Mouse (Mus musculus) intestine, embryonic 16.5 days (tissue): ENCODE measurements at regions not wholly inside any gene's neighbourhood (a gene's known extent, or its start where the extent isn't known, plus 50 kb on each side); places are given as distances from the start of the nearest gene placed in this dataset.

ENCODE experiments used
- ATAC-seq: fragments of 200-750 bp; cut with Nextera tagmentation; 2 replicates; pipeline ENCODE4 v1.8.0; 2017; ENCODE audit warnings: moderate TSS enrichment, moderate library complexity
- H3K27ac ChIP-seq: fragments of 300-500 bp; sonication (generic); 2 replicates; pipeline ENCODE4 v1.5.1; 2014; ENCODE audit warnings: mild to moderate bottlenecking, low read length
- H3K27me3 ChIP-seq: fragments of 300-500 bp; sonication (generic); replicated peaks from 2 replicates; pipeline ENCODE4 v1.6.1; 2014; ENCODE audit warnings: low read length, control low read depth, mixed read lengths; ENCODE audit not compliant: control insufficient read depth, insufficient read depth
- H3K36me3 ChIP-seq: fragments of 300-500 bp; sonication (generic); 2 replicates; pipeline ENCODE4 v1.6.1; 2014; ENCODE audit warnings: low read length, control low read depth; ENCODE audit not compliant: control insufficient read depth, insufficient read depth
- H3K4me1 ChIP-seq: fragments of 300-500 bp; sonication (generic); 2 replicates; pipeline ENCODE4 v1.6.1; 2014; ENCODE audit warnings: low read length, control low read depth, mixed read lengths; ENCODE audit not compliant: control insufficient read depth, insufficient read depth
- H3K4me2 ChIP-seq: fragments of 300-500 bp; sonication (generic); 2 replicates; pipeline ENCODE4 v1.6.1; 2014; ENCODE audit warnings: low read depth, low read length, control low read depth
- H3K4me3 ChIP-seq: fragments of 300-500 bp; sonication (generic); 2 replicates; pipeline ENCODE4 v1.5.1; 2014; ENCODE audit warnings: mild to moderate bottlenecking, low read length
- H3K9ac ChIP-seq: fragments of 300-500 bp; sonication (generic); 2 replicates; pipeline ENCODE4 v1.6.1; 2014; ENCODE audit warnings: low read depth, low read length
- H3K9me3 ChIP-seq: fragments of 300-500 bp; sonication (generic); 2 replicates; pipeline ENCODE4 v1.6.1; 2016; ENCODE audit warnings: low read length, control low read depth; ENCODE audit not compliant: control insufficient read depth
- WGBS: fragments of 180-500 bp; shearing (Covaris S2); extraction: QIAGEN DNeasy Blood & Tissue Kit; methylation state at CpG from one replicate; pipeline ENCODE4 v1.1.7; 2014; 5-methylcytosine and 5-hydroxymethylcytosine counted together

DNA sequence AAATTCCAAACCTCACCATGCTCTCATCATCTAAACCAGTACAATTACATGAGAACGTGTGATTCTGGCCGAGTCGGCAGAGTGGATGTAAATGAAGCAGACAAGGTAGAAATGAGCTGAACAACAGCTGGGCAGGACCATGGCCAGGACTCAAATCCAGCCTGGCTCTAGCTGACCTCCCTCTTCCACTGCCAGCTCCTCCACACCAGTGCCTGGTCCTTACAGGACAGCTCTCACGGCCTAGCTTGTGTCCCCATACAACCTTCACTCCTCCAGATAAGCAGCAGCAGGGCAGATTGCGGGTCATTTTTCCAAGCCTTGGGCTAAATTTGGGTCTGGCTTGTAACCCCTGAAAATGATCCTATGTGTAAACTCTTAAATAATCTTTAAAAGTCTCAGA is 182.4 kb downstream of the Mylk4 start:
- Histone ChIP-seq H3K9ac (no peak overlapping the region), H3K36me3 (no peaks in the 10 kb centered on the region), H3K27ac (no peak overlapping the region), H3K27me3 (no peaks in the 10 kb centered on the region), H3K4me1 (no peaks in the 10 kb centered on the region), H3K9me3 (no peaks in the 10 kb centered on the region), H3K4me3 (no peak overlapping the region), H3K4me2 (no peak overlapping the region)
- no peak for ATAC-seq
- WGBS: 80% methylated on average over 5 of the region's 5 CpGs

DNA sequence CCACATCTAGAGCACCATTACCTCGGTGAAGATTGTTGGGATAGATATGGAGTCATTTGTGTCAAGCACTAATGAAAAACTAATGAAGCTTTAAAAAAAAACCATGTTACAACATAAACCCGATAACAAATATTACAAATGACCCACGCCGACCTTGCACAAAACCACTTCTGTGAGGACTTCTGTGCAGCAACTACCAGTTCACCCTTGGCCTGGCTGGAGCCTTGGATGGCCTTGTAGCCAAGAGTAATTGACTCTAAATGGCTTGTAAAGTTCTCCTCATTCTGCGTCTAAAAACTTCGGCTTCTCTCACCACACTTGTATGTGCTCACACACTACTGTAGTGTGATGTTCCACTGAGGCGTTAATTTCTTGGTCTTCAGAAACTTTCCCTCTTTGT is 190.1 kb downstream of the Mylk4 start:
- Histone ChIP-seq H3K9me3 (no peaks in the 10 kb centered on the region), H3K27me3 (no peaks in the 10 kb centered on the region), H3K27ac (no peak overlapping the region), H3K36me3 (no peaks in the 10 kb centered on the region), H3K9ac (no peak overlapping the region), H3K4me1 (no peaks in the 10 kb centered on the region), H3K4me3 (no peak overlapping the region), H3K4me2 (no peak overlapping the region)
- no peak for ATAC-seq
- 92% methylated on average over 7 of the region's 7 CpGs for WGBS

DNA sequence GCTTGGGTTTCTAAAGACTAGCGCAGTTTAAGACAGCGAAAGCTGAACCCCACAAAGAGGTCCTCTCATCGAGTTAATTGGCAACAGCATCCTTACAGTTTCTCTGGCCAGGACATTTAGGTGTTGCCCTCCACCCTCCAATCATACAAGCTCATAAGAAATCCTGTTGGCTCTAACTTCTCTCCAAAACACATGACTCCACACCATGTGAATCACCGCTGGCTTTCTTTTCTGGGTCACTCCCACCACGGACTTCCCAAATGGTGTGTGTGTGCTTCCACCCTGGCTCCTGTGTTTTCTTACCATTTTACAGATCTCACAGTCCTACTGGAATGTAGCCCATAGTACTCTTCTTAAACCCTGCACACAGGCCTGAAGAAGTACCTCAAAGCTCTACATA is 190.6 kb downstream of the Mylk4 start:
- 94% methylated on average over 5 of the region's 5 CpGs for WGBS
- no peaks in the 10 kb centered on the region for H3K36me3 ChIP-seq
- H3K27ac ChIP-seq: no peak overlapping the region
- no peak overlapping the region for H3K4me3 ChIP-seq
- no peaks in the 10 kb centered on the region for H3K4me1 ChIP-seq
- no peaks in the 10 kb centered on the region for H3K27me3 ChIP-seq
- no peak overlapping the region for H3K4me2 ChIP-seq
- H3K9ac ChIP-seq: no peak overlapping the region
- H3K9me3 ChIP-seq: no peaks in the 10 kb centered on the region
- no peak for ATAC-seq

DNA sequence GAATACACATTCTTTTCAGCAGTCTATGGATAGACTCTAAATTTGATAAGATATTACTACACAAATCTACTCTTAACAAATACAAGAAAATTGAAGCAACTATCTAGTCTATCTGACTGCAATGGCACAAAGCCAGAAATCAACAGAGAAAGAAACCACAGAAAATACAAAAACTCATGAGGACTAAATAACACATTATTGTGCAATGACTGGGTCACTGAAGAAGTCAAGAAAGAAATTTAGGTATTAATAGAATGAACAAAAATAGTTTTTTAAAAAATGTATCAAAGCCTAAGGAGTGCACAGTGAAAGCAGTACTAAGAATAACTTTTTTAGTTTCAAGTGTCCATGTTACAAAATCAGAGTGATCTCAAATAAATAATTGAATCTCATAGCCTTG is 202.2 kb downstream of the Mylk4 start:
- H3K9ac ChIP-seq: no peak overlapping the region
- no peak overlapping the region for H3K27ac ChIP-seq
- H3K4me1 ChIP-seq: no peaks in the 10 kb centered on the region
- no peak overlapping the region for H3K4me3 ChIP-seq
- no peaks in the 10 kb centered on the region for H3K27me3 ChIP-seq
- H3K36me3 ChIP-seq: no peaks in the 10 kb centered on the region
- ATAC-seq: no peak
- no peak overlapping the region for H3K4me2 ChIP-seq
- no peaks in the 10 kb centered on the region for H3K9me3 ChIP-seq

DNA sequence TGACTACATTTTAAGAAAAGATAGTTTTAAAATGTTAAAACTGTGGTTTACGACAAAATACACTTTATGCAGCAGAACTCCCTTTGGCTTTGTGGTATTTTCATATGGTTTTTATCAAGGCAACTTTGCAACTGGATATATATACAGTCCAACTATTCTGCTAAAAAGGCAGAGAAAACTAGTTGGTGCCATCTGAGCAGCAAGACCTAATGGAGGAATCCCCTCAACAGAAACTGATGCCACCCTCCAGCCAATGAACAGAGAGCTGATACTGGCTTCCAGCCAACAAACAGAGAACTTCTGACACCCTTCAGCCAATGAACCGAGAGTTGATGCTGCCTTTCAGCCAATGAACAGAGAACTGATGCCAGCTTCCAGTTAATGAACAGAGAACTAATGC is 215.9 kb downstream of the Mylk4 start:
- no peak overlapping the region for H3K4me2 ChIP-seq
- H3K4me1 ChIP-seq: no peaks in the 10 kb centered on the region
- no peak overlapping the region for H3K9ac ChIP-seq
- no peaks in the 10 kb centered on the region for H3K9me3 ChIP-seq
- no peaks in the 10 kb centered on the region for H3K36me3 ChIP-seq
- H3K4me3 ChIP-seq: no peak overlapping the region
- H3K27ac ChIP-seq: no peak overlapping the region
- H3K27me3 ChIP-seq: no peaks in the 10 kb centered on the region
- no peak for ATAC-seq
- 88% methylated on average over 2 of the region's 2 CpGs for WGBS

DNA sequence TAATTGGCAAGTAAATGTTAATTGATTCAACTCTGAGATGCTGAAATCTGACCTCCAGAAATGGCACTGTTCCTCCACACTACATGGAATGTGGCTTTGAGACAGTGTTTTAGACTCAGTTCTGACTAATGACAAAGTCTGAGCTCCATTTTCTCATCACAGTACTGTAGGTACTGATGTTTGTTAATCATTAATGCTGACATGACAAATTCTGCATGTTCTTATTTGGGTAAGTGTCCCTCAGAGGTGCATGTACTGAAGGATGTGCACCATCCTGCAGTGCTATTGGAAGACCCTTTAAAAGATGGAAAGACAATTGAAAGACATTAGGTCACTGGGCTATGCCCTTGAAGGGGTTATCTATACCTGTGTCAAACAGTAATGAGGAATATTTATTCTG is 222.1 kb upstream of the Gmds start:
- no peak overlapping the region for H3K27ac ChIP-seq
- no peaks in the 10 kb centered on the region for H3K36me3 ChIP-seq
- no peak for ATAC-seq
- H3K4me1 ChIP-seq: no peaks in the 10 kb centered on the region
- H3K4me3 ChIP-seq: no peak overlapping the region
- no peak overlapping the region for H3K4me2 ChIP-seq
- no peak overlapping the region for H3K9ac ChIP-seq
- H3K27me3 ChIP-seq: no peaks in the 10 kb centered on the region
- H3K9me3 ChIP-seq: no peaks in the 10 kb centered on the region

DNA sequence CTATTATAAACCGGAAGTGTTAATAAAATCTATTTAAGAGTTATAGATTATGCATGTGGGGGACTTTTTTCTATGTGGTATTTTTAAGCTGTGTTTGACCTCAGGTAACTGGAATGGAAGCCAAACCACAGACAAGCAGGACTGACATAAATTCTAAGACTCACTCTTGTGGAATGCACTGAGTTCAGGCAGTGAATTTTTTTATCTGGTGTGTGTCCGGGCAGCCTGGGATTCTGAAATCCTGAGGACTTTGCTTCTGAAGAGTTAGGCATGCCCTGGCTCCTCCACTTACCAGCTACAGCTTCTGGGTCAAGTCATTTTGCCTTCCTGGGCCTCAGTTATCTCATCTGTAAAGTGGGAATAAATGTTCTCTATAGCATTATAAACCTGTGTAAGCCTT is 217.9 kb upstream of the Gmds start:
- WGBS: 87% methylated on average over 2 of the region's 2 CpGs
- ATAC-seq: no peak

DNA sequence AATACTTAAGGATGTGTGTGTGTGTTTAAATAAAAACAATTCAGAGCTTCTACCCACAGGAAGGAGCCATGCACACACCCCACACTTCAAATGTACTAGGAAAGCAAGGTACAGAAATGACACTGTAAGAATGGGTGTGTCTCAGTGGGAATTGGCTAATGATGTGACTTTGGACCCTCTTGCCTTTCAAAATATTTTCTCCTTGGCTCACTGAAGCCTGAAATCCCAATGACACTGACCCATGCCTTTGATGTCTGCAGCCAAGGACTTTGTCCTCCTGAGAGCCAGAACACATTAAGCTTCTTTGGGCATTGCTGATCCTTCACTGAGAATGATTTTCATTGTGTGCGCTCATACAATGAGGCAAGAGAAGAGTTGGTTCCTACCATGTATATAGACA is 216.5 kb upstream of the Gmds start:
- Histone ChIP-seq H3K9me3 (no peaks in the 10 kb centered on the region), H3K27me3 (no peaks in the 10 kb centered on the region), H3K36me3 (no peaks in the 10 kb centered on the region), H3K4me2 (no peak overlapping the region), H3K4me1 (no peaks in the 10 kb centered on the region), H3K27ac (no peak overlapping the region), H3K4me3 (no peak overlapping the region), H3K9ac (no peak overlapping the region)
- 92% methylated on average over 1 of the region's 1 CpGs for whole genome bisulfite sequencing
- ATAC-seq: no peak; the same call in 1 of the 2 replicates

More for the DNA sequence above, 217.9 kb upstream of the Gmds start:
- Histone ChIP-seq H3K36me3 (no peaks in the 10 kb centered on the region), H3K9ac (no peak overlapping the region), H3K4me2 (no peak overlapping the region), H3K27me3 (no peaks in the 10 kb centered on the region), H3K9me3 (no peaks in the 10 kb centered on the region), H3K4me1 (no peaks in the 10 kb centered on the region), H3K4me3 (no peak overlapping the region), H3K27ac (no peak overlapping the region)

DNA sequence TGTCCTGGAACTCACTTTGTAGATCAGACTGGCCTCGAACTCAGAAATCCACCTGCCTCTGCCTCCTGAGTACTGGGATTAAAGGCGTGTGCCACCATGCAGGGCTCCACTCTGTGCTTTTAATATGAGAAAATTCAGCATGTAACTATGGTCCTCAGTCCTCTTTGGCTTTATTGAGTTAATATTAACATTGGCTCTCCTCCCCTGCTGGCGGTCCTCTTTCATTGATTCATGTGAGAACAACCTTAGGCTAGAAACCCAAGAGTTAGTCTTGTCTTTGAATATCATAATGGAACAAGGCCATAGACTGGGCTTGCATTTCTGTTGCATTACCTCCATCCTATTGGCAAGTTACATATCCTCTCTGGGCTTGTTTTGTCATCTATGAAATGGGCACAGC is 216.1 kb upstream of the Gmds start:
- Histone ChIP-seq H3K4me2 (no peak overlapping the region), H3K9ac (no peak overlapping the region), H3K4me3 (no peak overlapping the region), H3K4me1 (no peaks in the 10 kb centered on the region), H3K36me3 (no peaks in the 10 kb centered on the region), H3K27ac (no peak overlapping the region), H3K9me3 (no peaks in the 10 kb centered on the region), H3K27me3 (no peaks in the 10 kb centered on the region)
- 95% methylated on average over 3 of the region's 3 CpGs for WGBS
- no peak for ATAC-seq

DNA sequence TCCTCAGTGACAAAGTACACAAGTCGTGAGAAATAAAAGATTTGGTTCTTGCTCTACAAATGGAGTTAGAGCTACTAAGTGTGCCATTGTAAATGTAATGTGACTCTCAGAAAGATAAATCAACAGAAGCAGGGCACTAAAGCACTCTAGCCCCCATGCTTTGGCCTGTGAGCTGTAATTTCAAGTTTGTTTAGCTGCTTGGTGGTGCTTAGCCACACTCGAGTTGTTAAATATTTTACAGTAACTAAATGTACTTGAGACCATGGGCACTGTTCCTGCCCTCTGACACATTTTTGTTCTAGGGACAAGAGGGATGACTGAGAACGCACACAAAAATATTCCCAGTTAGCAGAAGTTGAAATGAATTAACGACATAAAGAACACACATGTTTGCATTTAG is 214.6 kb upstream of the Gmds start:
- H3K4me1 ChIP-seq: no peaks in the 10 kb centered on the region
- no peak overlapping the region for H3K4me2 ChIP-seq
- ATAC-seq: no peak
- 50% methylated on average over 4 of the region's 4 CpGs for WGBS
- H3K4me3 ChIP-seq: no peak overlapping the region
- no peak overlapping the region for H3K27ac ChIP-seq
- H3K36me3 ChIP-seq: no peaks in the 10 kb centered on the region
- no peak overlapping the region for H3K9ac ChIP-seq
- H3K9me3 ChIP-seq: no peaks in the 10 kb centered on the region
- no peaks in the 10 kb centered on the region for H3K27me3 ChIP-seq
